Mouse (Mus musculus): ENCODE measurements around the gene Notch1. TPM values are rescaled to one million over a fixed set of nuclear protein-coding genes. Genes with fewer than 3 reads are reported as not detected.

Notch1 gene
- total and polyA plus RNA-seq, 3 experiments = 0.06 TPM; not detected in 2

GRCm38 (mm10) chr2:26539516-26539915, 23.1 kb upstream of the Notch1 start:
- Histone ChIP-seq H3K36me3 (ENCODE audit: control insufficient read depth in 1 of 2, insufficient read depth in 2 of 2, low read length in 2 of 2) (no peaks in the 10 kb centered on the region), H3K9me3 (replicated peaks; ENCODE audit: insufficient read depth, low read length) (no peaks in the 10 kb centered on the region), H3K79me2 (ENCODE audit: control insufficient read depth, insufficient read depth, low read length, poor library complexity) (no peaks in the 10 kb centered on the region), H3K4me3 (ENCODE audit: control insufficient read depth in 1 of 2, insufficient read depth in 1 of 2, low read depth in 2 of 2, low read length in 2 of 2) (no peak overlapping the region), H3K27ac (ENCODE audit: control insufficient read depth, low read depth, low read length) (no peak overlapping the region), H3K27me3 (ENCODE audit: control insufficient read depth in 1 of 2, insufficient read depth in 2 of 2, low read length in 2 of 2) (peaks cover 2 to 5% of the 10 kb centered on the region in 2 experiments), H3K4me1 (ENCODE audit: control insufficient read depth in 1 of 2, insufficient read depth in 2 of 2, low read length in 2 of 2) (no peaks in the 10 kb centered on the region), H3K9ac (ENCODE audit: control insufficient read depth, low read depth, low read length, poor library complexity, severe bottlenecking) (no peak overlapping the region)
- no peak for DNase-seq (ENCODE audit: low read depth, low spot score)
- no peak for TF ChIP-seq GABPA (IDR thresholded peaks at IDR 0.05; ENCODE audit: low read depth, low read length)
- no peak for TF ChIP-seq POLR2A (IDR thresholded peaks at IDR 0.05; ENCODE audit: control insufficient read depth in 1 of 2, insufficient read depth in 1 of 2, low read depth in 1 of 2, low read length in 2 of 2, poor library complexity in 1 of 2)
- no peak for TF ChIP-seq TBP (IDR thresholded peaks at IDR 0.05; ENCODE audit: low read depth, low read length)
- TF ChIP-seq TAL1 (IDR thresholded peaks at IDR 0.05; ENCODE audit: low read length) = no peak
- TF ChIP-seq EP300 (IDR thresholded peaks at IDR 0.05; ENCODE audit: low read depth in 1 of 2, low read length in 2 of 2) = no peak
- no peak for TF ChIP-seq SIN3A (IDR thresholded peaks at IDR 0.05; ENCODE audit: low read length)
- no peak for TF ChIP-seq MAX (IDR thresholded peaks at IDR 0.05; ENCODE audit: low read length)
- no peak for TF ChIP-seq SMC3 (IDR thresholded peaks at IDR 0.05; ENCODE audit: low read depth, low read length)
- no peak for TF ChIP-seq JUND (IDR thresholded peaks at IDR 0.05; ENCODE audit: low read depth, low read length)
- no peak for TF ChIP-seq ZNF384 (IDR thresholded peaks at IDR 0.05; ENCODE audit: low read depth, low read length)
- TF ChIP-seq UBTF (IDR thresholded peaks at IDR 0.05; ENCODE audit: borderline replicate concordance, insufficient read depth, low read depth, low read length) = no peak
- no peak for TF ChIP-seq BHLHE40 (IDR thresholded peaks at IDR 0.05; ENCODE audit: borderline replicate concordance, low read depth, low read length)

- Histone ChIP-seq H3K36me3 (ENCODE audit: control insufficient read depth in 1 of 2, insufficient read depth in 2 of 2, low read length in 2 of 2) (no peaks in the 10 kb centered on the region), H3K4me1 (ENCODE audit: control insufficient read depth in 1 of 2, insufficient read depth in 2 of 2, low read length in 2 of 2) (no peaks in the 10 kb centered on the region), H3K27ac (ENCODE audit: control insufficient read depth, low read depth, low read length) (no peak overlapping the region), H3K4me3 (ENCODE audit: control insufficient read depth in 1 of 2, insufficient read depth in 1 of 2, low read depth in 2 of 2, low read length in 2 of 2) (no peak overlapping the region), H3K27me3 (ENCODE audit: control insufficient read depth in 1 of 2, insufficient read depth in 2 of 2, low read length in 2 of 2) (peaks cover under 1% of the 10 kb centered on the region in 2 experiments; a peak in 2 of 4 replicates), H3K79me2 (ENCODE audit: control insufficient read depth, insufficient read depth, low read length, poor library complexity) (no peaks in the 10 kb centered on the region), H3K9ac (ENCODE audit: control insufficient read depth, low read depth, low read length, poor library complexity, severe bottlenecking) (no peak overlapping the region), H3K9me3 (replicated peaks; ENCODE audit: insufficient read depth, low read length) (no peaks in the 10 kb centered on the region)
- no peak for DNase-seq (ENCODE audit: low read depth, low spot score)
- TF ChIP-seq MAFK (IDR thresholded peaks at IDR 0.05; ENCODE audit: borderline replicate concordance, low read depth, low read length) (no peak), HCFC1 (IDR thresholded peaks at IDR 0.05; ENCODE audit: low read depth, low read length) (no peak), JUND (IDR thresholded peaks at IDR 0.05; ENCODE audit: low read depth, low read length) (no peak), ZKSCAN1 (IDR thresholded peaks at IDR 0.05; ENCODE audit: low read depth, low read length) (no peak)
Observed at GRCm38 (mm10) chr2:26535517-26536045, 19.1 kb upstream of the Notch1 start.

GRCm38 (mm10) chr2:26534616-26535015, 18.2 kb upstream of the Notch1 start:
- no peaks in the 10 kb centered on the region for H3K4me1 ChIP-seq (ENCODE audit: control insufficient read depth in 1 of 2, insufficient read depth in 2 of 2, low read length in 2 of 2)
- H3K9me3 ChIP-seq (replicated peaks; ENCODE audit: insufficient read depth, low read length) = no peaks in the 10 kb centered on the region
- no peaks in the 10 kb centered on the region for H3K36me3 ChIP-seq (ENCODE audit: control insufficient read depth in 1 of 2, insufficient read depth in 2 of 2, low read length in 2 of 2)
- H3K27ac ChIP-seq (ENCODE audit: control insufficient read depth, low read depth, low read length) = no peak overlapping the region
- H3K4me3 ChIP-seq (ENCODE audit: control insufficient read depth in 1 of 2, insufficient read depth in 1 of 2, low read depth in 2 of 2, low read length in 2 of 2) = no peak overlapping the region
- H3K27me3 ChIP-seq (ENCODE audit: control insufficient read depth in 1 of 2, insufficient read depth in 2 of 2, low read length in 2 of 2) = no peaks in the 10 kb centered on the region; a peak in 1 of 4 replicates
- no peak overlapping the region for H3K9ac ChIP-seq (ENCODE audit: control insufficient read depth, low read depth, low read length, poor library complexity, severe bottlenecking)
- H3K79me2 ChIP-seq (ENCODE audit: control insufficient read depth, insufficient read depth, low read length, poor library complexity) = no peaks in the 10 kb centered on the region
- DNase-seq (ENCODE audit: low read depth, low spot score) = no peak
- TF ChIP-seq ZMIZ1 (IDR thresholded peaks at IDR 0.05; ENCODE audit: low read depth, low read length) (no peak), GABPA (IDR thresholded peaks at IDR 0.05; ENCODE audit: low read depth, low read length) (no peak), NRF1 (IDR thresholded peaks at IDR 0.05; ENCODE audit: insufficient read depth, low read depth, low read length, poor library complexity, severe bottlenecking) (no peak), MAZ (IDR thresholded peaks at IDR 0.05; ENCODE audit: low read depth, low read length) (no peak), SMC3 (IDR thresholded peaks at IDR 0.05; ENCODE audit: low read depth, low read length) (no peak), MYC (IDR thresholded peaks at IDR 0.05; ENCODE audit: low read depth, low read length) (no peak), RCOR1 (IDR thresholded peaks at IDR 0.05; ENCODE audit: low read depth, low read length) (no peak), JUND (IDR thresholded peaks at IDR 0.05; ENCODE audit: low read depth, low read length) (no peak), MEF2A (IDR thresholded peaks at IDR 0.05; ENCODE audit: extremely low read depth, insufficient replicate concordance, low read depth, low read length, poor library complexity, severe bottlenecking) (no peak), POLR2AphosphoS5 (IDR thresholded peaks at IDR 0.05; ENCODE audit: borderline replicate concordance, low read depth, low read length) (no peak), KAT2A (conservative IDR thresholded peaks at IDR 0.05; ENCODE audit: low read depth, low read length) (no peak), CHD1 (IDR thresholded peaks at IDR 0.05; ENCODE audit: low read depth, low read length) (no peak), ZNF384 (IDR thresholded peaks at IDR 0.05; ENCODE audit: low read depth, low read length) (no peak), CHD2 (IDR thresholded peaks at IDR 0.05; ENCODE audit: low read length) (no peak), UBTF (IDR thresholded peaks at IDR 0.05; ENCODE audit: borderline replicate concordance, insufficient read depth, low read depth, low read length) (no peak)

Data from MEL (cell line).